Mouse (Mus musculus) layer of hippocampus, postnatal 10 days (tissue): Measurements from ENCODE around the gene Smyd5. TPM values are rescaled to one million over a fixed set of nuclear protein-coding genes. Genes with fewer than 3 reads are reported as not detected.
"Not testable (repeated sequence)": the region's sequence is repeated elsewhere in the genome, so short reads cannot be mapped to it uniquely, and the experiment has no call there.

ENCODE experiments used
- DNase-seq, 2 experiments: peaks; one replicate each; pipeline ENCODE4 v3.0.0; 2021; ENCODE audit warnings: low spot score in 2 of 2
- total RNA-seq, 2 experiments: library from RNA; stranded (reverse); gene quantifications; 2 replicates each; pipeline ENCODE4 v1.2.3; 2021

Smyd5 gene
- total RNA-seq, 2 experiments from 2014 or later: 42.2 to 44.1 TPM

DNA sequence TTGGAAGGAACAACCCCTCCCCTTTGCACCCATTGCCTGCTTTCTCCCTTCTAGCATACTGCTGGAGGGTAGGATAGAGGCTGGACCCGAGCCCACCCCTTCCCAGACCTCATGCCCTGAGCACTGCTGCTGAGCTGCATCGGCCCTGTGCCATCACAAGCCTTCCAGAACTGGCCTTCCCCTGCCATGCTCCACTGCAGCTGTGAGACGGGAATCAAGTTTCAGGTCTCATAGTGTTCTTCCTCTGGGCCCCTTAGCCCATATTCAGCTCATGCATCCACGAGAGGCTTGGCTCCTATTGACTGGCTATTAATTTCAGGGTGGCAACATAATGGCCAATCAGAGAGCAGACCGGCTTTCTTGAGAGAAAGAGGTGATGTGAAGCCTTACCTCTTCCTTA is 13.5 kb downstream of the Smyd5 start:
- no peak for DNase-seq

DNA sequence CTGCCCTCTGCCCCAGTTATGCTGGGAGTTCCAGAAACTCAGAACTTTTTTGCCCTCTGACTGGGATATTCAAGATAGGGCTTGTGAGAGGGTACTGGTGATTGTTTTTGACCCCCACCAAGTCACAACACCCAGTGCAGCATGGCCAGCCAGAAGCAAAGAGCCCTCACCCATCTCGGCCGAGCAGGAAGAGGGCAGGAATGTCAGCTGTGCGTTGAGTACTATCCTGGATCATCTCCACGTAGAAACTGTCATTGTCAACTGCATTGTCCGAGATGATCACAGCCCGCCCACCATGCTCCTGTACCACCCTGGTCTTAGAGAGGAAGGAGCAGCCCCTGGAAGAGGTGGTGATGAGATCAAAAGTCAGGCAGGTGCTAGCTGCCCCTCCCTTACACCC is 15.6 kb downstream of the Smyd5 start:
- no peak for DNase-seq

- not testable (repeated sequence) for DNase-seq
Measured at GRCm38 (mm10) chr6:85450140-85450539, 18.4 kb downstream of the Smyd5 start.

DNA sequence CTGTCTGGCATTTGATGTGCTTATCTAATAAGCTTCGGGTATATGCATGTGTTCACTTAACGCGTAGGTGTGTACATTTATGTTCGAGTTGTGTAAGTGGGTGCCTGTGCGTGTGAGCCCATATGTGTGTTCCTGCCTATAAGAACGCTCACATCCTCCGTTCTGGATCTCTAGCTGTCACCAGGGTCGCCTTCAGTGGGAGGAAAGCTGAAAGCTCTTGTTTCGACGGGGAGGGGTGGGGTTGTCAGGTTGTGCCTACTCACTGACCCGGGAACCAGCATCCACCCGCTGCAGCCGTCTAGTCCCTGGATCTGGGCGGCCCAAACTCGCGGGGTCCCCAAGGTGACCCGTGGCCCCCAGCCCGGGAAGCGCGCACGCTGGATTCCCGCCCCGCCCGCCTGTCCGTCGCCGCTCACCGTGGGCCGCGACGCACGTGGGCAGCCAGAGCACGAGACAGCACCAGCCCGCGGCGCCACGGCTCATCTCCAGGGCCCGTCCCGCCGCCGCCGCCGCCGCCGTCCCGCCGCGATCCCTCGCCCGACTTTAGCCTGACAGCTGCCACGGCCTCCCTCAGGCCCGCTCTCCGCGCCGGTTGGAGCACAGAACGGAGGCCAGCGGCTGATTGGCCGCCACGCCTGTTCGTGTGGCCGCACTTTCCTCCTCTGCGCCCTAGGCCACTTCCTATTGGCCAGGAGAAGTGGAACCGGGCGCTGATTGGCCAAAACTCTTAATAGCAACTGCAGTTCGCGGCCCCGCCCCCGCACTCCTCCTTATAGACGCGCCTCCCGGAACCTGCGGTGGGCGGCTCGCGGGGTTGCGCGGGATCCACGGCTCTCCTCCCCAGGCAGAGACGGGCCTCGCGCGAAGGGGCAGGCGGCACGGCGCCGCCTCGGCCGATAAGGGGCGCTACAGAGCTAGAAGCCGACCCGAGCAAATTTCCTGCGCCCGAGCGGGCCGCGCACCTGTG is 19.2 kb downstream of the Smyd5 start, which contains the start of gene Cct7:
Gene Cct7 (plus strand): TSS at position 818 of the 967 bp plus-strand sequence.
- peak; percentile 98 to 99 for DNase-seq

DNA sequence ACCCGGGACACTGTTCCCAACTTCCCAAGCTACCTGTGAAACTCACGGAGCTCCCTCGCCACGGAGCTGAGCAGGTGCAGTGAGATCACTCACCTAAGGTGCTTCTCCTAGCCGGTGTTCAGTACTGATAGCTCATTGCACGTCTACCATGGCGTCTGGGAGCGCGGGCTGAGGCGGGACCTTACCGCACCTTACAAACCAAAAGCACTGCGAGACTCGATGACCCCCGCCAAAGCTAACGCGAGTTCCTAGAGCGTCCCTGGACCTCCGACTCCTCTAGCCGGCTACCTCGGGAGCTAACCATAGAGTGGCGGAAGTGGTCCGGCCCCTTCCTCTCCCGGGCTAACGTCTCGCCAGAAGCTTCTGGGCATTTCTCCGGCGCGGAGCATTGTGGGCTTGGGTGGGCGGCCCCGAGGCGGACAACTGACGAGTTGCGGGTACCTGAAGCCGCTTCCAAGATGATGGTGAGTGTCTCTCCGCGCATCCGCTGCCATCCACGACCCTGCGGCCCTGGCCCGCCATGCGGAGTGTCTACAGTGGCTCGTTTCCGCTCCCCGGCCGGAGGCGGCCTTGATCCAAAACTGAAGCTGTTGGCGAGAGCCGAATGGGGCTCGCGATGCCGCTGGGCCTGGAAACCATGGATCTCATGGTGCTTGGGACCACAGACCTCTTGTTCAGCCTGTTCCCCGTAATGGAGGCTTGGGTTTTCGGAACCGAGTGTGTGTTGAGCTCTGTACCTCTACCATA is 20.0 kb downstream of the Smyd5 start, which contains the start of gene Pradc1:
Gene Pradc1 (minus strand): TSS at position 307 of the 747 bp plus-strand sequence.
- peak; percentile 97 for DNase-seq

DNA sequence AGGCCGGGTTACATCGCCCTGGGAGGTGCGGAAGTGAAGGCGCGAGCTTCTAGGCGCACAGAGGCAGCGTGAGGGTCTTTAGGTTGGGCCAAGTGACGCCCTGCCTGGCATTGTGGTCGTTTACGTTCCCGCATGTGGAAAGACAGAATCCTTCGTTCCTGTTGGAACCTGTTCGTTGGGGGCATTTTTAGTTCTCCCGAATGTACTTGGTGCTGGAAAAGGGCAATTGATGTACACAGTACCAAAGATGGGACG is 20.5 kb downstream of the Smyd5 start:
- DNase-seq: no peak

- DNase-seq: no peak
Measured at GRCm38 (mm10) chr6:85452816-85453215, 21.0 kb downstream of the Smyd5 start.

- DNase-seq: no peak
Measured at GRCm38 (mm10) chr6:85459621-85460020, 27.8 kb downstream of the Smyd5 start.

DNA sequence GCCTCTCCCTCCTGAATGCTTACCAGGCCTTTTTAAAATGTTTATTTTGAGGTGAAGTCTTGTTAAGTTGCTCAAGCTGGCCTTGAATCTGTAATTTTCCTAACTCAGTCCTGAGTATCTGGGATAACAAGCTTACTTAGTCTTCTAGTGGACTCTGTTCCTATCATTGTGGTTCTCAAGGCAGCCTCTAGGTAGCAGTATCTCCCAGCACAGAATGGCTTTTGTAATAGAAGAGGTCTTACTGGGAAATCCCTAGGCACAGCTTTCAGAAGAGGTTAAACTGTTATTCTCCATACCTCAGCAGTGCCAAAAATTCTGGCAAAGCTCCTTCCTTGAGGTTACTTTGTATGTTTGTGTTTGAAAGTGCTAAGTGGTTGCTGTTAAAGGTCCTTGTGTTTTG is 33.6 kb downstream of the Smyd5 start:
- peak in 1 of 2 experiments; percentile 51 for DNase-seq

DNA sequence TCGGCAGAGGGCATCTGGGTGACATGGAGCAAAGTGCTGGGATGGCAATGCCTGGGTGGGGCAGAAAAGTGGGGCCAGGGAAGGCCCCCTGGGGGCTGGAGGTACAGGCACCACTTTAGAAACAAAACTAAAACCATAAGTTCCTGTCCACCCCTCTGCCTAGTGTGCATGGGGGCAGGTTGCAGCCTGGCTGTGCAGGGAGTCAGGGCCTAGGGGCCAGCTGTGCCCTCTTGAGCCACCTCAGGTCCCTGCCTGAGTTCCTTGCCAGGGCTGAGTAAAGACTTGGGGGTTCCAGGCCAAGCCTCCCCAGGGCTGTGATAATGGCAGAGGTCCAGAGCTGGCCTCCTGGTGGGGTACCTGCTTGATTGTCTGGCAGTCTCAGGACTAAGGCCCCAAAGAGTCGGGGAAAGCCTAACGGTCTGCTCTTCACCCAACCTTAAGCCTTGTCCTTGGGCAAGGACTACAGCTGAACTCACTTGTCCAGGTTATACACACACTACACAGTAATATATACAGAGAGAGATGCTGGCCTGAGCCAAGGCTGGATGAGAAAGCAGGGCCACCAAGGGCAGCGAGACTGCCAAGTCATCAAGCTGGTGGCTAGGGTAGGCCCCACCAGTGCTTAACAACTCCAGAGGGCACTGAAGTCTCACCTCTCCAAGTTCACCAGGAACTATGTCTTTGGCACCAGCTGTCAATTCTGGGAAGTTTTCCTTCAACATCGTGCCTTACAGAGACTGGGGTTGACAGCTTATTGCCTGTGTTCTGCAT is 38.1 kb downstream of the Smyd5 start:
- DNase-seq: no peak

DNA sequence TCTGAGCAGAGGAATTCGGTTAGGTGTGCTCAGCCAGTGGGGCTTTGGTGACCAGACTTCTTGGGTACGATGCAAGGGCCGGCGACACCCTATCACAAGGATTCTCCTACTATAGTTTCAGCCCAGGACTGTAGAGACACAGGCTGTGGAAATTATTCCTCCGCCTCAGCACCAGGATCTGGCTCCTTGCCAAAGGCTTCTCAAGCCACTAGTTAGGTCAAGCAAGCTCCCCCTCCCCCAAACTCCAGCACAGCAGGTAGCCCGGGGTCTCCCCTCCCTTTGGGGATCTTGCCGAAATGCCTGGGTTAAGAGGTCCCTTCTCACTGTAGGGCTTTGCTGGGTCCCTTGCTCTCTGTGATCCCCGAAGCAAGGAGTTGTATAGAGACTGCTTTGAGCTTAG is 40.2 kb downstream of the Smyd5 start:
- no peak for DNase-seq

DNA sequence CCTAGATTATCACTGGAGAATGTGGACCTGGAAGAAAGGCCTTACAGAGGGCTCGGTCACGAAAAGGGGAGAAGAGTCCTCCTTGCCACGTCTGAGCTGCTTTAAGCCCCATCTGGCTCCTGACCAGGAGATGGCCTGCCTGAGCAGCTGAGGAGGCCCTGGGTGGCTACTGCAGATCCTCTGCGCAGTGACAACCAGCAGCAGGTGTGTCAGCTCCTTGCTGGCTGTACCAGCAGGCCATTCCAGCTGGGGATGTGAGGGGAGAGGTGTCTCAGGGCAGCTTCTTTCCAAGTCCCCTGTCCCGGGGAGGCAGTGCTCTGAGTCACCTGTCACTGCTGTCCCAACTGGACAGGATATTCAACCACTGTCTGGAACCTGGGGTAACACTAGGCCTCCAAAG is 40.8 kb downstream of the Smyd5 start:
- DNase-seq: no peak

- no peak for DNase-seq
Measured at GRCm38 (mm10) chr6:85475581-85475980, 43.8 kb downstream of the Smyd5 start.

GRCm38 (mm10) chr6:85477366-85477917 is 45.7 kb downstream of the Smyd5 start:
- peak in 1 of 2 experiments; percentile 51 for DNase-seq

DNA sequence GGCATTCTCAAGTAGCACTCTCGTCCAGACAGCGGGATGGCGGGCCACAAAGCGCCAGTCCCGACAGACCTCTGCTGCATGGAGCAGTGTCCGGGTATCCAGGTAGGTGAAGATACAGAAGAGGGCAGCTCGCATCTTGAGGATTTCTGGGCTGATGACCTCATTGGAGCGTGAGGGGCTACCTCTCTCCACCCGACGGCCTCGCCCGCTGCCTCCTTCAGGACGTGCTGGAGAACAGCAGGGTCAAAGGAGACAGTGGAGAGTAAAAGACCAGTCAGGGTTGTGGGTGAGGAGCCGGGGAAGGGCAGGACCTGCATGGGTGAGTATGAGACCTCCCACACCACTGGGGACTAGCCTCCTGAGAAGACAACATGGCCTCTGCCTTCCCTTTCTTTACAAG is 46.6 kb downstream of the Smyd5 start:
- no peak for DNase-seq

GRCm38 (mm10) chr6:85479979-85480378 is 48.2 kb downstream of the Smyd5 start:
- peak in 1 of 2 experiments; percentile 38 for DNase-seq

DNA sequence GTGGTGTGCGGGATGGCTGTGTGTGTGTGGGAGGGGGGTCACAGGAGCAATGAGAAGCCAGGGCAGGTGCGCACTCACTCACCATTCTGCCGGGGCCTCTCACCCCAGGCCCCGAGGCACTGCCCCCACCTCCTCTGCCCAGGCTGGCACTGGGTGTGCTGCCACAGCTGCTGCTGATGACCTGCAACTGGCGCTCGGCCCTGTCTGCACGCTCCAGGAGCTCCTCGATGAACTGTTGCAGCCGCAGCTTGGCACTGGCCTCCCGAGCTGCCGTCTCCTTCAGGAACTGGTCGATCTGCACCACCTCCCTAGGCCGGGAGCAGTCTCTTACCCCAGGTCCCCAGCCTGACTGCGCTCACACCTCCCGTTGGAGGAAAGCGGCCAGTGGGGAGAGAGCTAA is 48.9 kb downstream of the Smyd5 start:
- DNase-seq: no peak

DNA sequence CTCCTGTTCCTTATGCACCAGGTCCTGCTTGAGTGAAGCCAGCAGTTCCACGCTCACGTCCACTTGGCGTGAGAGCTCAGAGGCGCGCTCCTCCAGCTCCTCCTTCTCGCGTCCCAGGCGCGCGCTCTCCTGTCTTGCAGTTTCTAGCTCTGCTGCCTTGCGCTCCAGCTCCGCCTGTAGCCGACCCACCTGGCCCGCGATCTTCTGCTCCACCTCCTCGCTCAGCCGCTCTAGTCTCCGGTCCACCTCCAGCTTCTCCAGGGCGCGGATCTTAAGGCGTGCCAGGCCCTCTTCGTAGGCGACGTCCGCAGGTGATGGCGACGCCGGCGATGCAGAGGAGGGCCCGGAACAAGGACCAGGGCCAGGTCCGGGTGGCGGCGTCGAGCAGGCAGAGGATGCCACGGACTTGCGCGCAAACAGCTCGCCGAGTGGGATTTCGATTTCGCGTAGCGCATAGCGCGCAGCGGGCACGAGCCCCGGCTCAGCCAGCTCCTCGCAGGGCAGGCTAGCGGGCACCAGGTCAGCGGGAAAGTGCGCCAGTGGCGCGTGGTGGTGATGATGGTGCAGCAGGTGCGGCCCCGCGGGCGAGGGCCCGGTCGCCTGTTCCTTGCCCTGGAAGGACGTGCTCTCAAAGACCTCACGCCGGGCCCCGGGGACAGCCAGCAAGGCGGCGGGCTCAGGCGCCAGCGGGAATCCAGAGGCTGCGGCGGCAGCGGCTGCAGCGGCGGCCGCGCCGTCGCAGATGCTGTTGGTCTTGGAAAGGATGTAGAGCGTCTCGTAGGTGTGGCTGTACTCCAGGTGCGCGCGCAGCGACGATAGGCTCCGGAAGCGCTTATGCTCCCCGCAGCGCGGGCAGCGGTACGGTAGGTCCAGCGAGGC is 52.3 kb downstream of the Smyd5 start:
- DNase-seq: peak in 1 of 2 experiments; percentile 34

GRCm38 (mm10) chr6:85485738-85486137 is 53.9 kb downstream of the Smyd5 start:
- no peak for DNase-seq

- DNase-seq: no peak
Measured at GRCm38 (mm10) chr6:85488510-85488909, 56.7 kb downstream of the Smyd5 start.
